18 mouse cellular contexts compared by ENCODE assay signal in genomic region chr7:3295321-3296110, GRCm38 (mm10). TPM values are rescaled to one million over a fixed set of nuclear protein-coding genes. Genes with fewer than 3 reads are reported as not detected.
DNase-seq lines count a peak whose midpoint lies in the region; ATAC-seq lines count a peak whose summit lies in the region.
"Had no signal": no experiment of that assay in that cellular context is flagged by ENCODE, and none has a peak within 500 bp of the region (broad histone marks: within the 10 kb centered on the region; RNA-seq: fewer than 3 reads in every experiment).

No protein-coding gene starts in this region.

- 0 out of 2 replicates have a peak overlapping the region, but pooled peaks have one; percentile 0 for H3K4me3 ChIP-seq in heart, embryonic 15.5 days
- no peak overlapping the region for H3K4me3 ChIP-seq in forebrain, embryonic 15.5 days
- H3K4me3 ChIP-seq: embryonic facial prominence, embryonic 13.5 days; hindbrain, embryonic 15.5 days; megakaryocyte, embryonic 14.5 days had no signal

- H3K27me3 ChIP-seq in heart, embryonic 15.5 days = no peaks in the 10 kb centered on the region
- H3K27me3 ChIP-seq in forebrain, embryonic 15.5 days = no peaks in the 10 kb centered on the region
- H3K27me3 ChIP-seq: hindbrain, embryonic 15.5 days had no signal

- no peak for DNase-seq in heart, postnatal 4 days
- DNase-seq in A20 (ENCODE audit: low read depth, low spot score) = peak; percentile 67
- DNase-seq in layer of hippocampus, adult 9-10 months (ENCODE audit: low spot score) = no peak
- no peak for DNase-seq in right cerebral cortex, adult 18-20 months
- DNase-seq: cerebellum, adult 9-10 months; gastrocnemius, postnatal 14 days had no signal

- H3K4me1 ChIP-seq in heart, embryonic 15.5 days (replicated peaks) = peaks cover 81% of the 10 kb centered on the region
- peaks cover 40% of the 10 kb centered on the region for H3K4me1 ChIP-seq in forebrain, embryonic 15.5 days

- H3K36me3 ChIP-seq in heart, embryonic 15.5 days = peaks cover 47% of the 10 kb centered on the region
- peaks cover 30% of the 10 kb centered on the region for H3K36me3 ChIP-seq in forebrain, embryonic 15.5 days

- 0 out of 2 replicates have a peak overlapping the region, but pooled peaks have one; percentile 2 for H3K27ac ChIP-seq in heart, embryonic 15.5 days
- no peak overlapping the region for H3K27ac ChIP-seq in forebrain, embryonic 15.5 days (replicated peaks)
- H3K27ac ChIP-seq: embryonic facial prominence, embryonic 13.5 days; hindbrain, embryonic 15.5 days; kidney, postnatal 0 days had no signal

- 0 out of 2 replicates have a peak overlapping the region, but pooled peaks have one; percentile 14 for H3K9ac ChIP-seq in heart, embryonic 15.5 days
- no peak overlapping the region for H3K9ac ChIP-seq in forebrain, embryonic 15.5 days (replicated peaks)
- H3K9ac ChIP-seq: embryonic facial prominence, embryonic 13.5 days; hindbrain, embryonic 15.5 days had no signal

- H3K9me3 ChIP-seq in heart, embryonic 15.5 days (replicated peaks) = no peaks in the 10 kb centered on the region
- no peaks in the 10 kb centered on the region for H3K9me3 ChIP-seq in forebrain, embryonic 15.5 days
- H3K9me3 ChIP-seq: embryonic facial prominence, embryonic 13.5 days; hindbrain, embryonic 15.5 days; megakaryocyte, embryonic 14.5 days had no signal

- no peak for ATAC-seq in heart, embryonic 15.5 days (replicated peaks; ENCODE audit: insufficient number of reproducible peaks, insufficient read depth, low FRiP score, low read depth)
- peak; percentile 68 for ATAC-seq in common myeloid progenitor, adult 5-6 weeks (replicated peaks; ENCODE audit: low read depth, poor library complexity, severe bottlenecking)
- ATAC-seq in monocyte, adult 5-6 weeks (replicated peaks; ENCODE audit: insufficient number of reproducible peaks, low FRiP score, low TSS enrichment, poor library complexity, severe bottlenecking) = peak; percentile 52
- ATAC-seq in forebrain, embryonic 15.5 days (replicated peaks) = no peak
- ATAC-seq: CD4-positive, CD25-positive, alpha-beta regulatory T cell, adult 4 months; forebrain, embryonic 16.5 days had no signal

- 71% methylated on average over 5 of the region's 5 CpGs for WGBS in heart, embryonic 15.5 days
- 91% methylated on average over 5 of the region's 5 CpGs for WGBS in forebrain, embryonic 15.5 days

- H3K4me2 ChIP-seq in heart, embryonic 15.5 days = peak overlapping the region; percentile 21
- no peak overlapping the region for H3K4me2 ChIP-seq in forebrain, embryonic 15.5 days (replicated peaks)
- H3K4me2 ChIP-seq: embryonic facial prominence, embryonic 13.5 days; hindbrain, embryonic 15.5 days had no signal

RNA-seq across cellular contexts. Expression of gene Prkcg, which starts 6.5 kb away (rescaled TPM):
- polyA plus RNA-seq in heart, embryonic 15.5 days (2015; fragmentation: Nextera tagmentation; extraction: Ambion mirVana) = 0.25 and 0.30 TPM in 2 replicates
- 1 to 10 TPM; 5.7 to 8.5 TPM for total RNA-seq in heart, postnatal 4 days (2021)
- not detected in 2 replicates for total RNA-seq in common myeloid progenitor, adult 5-6 weeks (2017)
- total RNA-seq in monocyte, adult 5-6 weeks (2017) = 1.9 to 7.0 TPM (median 3.2 TPM) in 3 replicates
- 1.5 and 2.0 TPM in 2 replicates for polyA plus RNA-seq in forebrain, embryonic 15.5 days (2015; fragmentation: Nextera tagmentation; extraction: Ambion mirVana)
- polyA plus RNA-seq: CD4-positive, CD25-positive, alpha-beta regulatory T cell, adult 4 months had no signal

RNA-seq across cellular contexts. Expression of gene Myadm, which starts 6.6 kb away (rescaled TPM):
- 182 and 204 TPM in 2 replicates for polyA plus RNA-seq in heart, embryonic 15.5 days (2015; fragmentation: Nextera tagmentation; extraction: Ambion mirVana)
- total RNA-seq in heart, postnatal 4 days (2021) = 100 to 1,000 TPM; 299 to 315 TPM
- total RNA-seq in common myeloid progenitor, adult 5-6 weeks (2017) = 3.9 and 4.1 TPM in 2 replicates
- 50.6 to 61.2 TPM (median 60.3 TPM) in 3 replicates for total RNA-seq in monocyte, adult 5-6 weeks (2017)
- polyA plus RNA-seq in forebrain, embryonic 15.5 days (2015; fragmentation: Nextera tagmentation; extraction: Ambion mirVana) = 19.6 and 21.4 TPM in 2 replicates

RNA-seq across cellular contexts. Expression of gene Cacng7, which starts 37.2 kb away (rescaled TPM):
- polyA plus RNA-seq in heart, embryonic 15.5 days (2015; fragmentation: Nextera tagmentation; extraction: Ambion mirVana) = 0.10 and 0.44 TPM in 2 replicates
- 1 to 10 TPM; 6.9 to 7.4 TPM for total RNA-seq in heart, postnatal 4 days (2021)
- not detected in 2 replicates for total RNA-seq in common myeloid progenitor, adult 5-6 weeks (2017)
- total RNA-seq in monocyte, adult 5-6 weeks (2017) = not detected in 3 replicates
- polyA plus RNA-seq in forebrain, embryonic 15.5 days (2015; fragmentation: Nextera tagmentation; extraction: Ambion mirVana) = 3.4 and 4.5 TPM in 2 replicates
- polyA plus RNA-seq: CD4-positive, CD25-positive, alpha-beta regulatory T cell, adult 4 months had no signal

RNA-seq across cellular contexts. Expression of gene Nlrp12, which starts 46.0 kb away (rescaled TPM):
- polyA plus RNA-seq in heart, embryonic 15.5 days (2015; fragmentation: Nextera tagmentation; extraction: Ambion mirVana) = not detected in 2 replicates
- under 1 TPM; 0.07 TPM for total RNA-seq in heart, postnatal 4 days (2021)
- 0.23 TPM in 1 of 2 replicates, not detected in the other for total RNA-seq in common myeloid progenitor, adult 5-6 weeks (2017)
- 2.6 to 2.9 TPM in 2 of 3 replicates, not detected in the other for total RNA-seq in monocyte, adult 5-6 weeks (2017)
- polyA plus RNA-seq in forebrain, embryonic 15.5 days (2015; fragmentation: Nextera tagmentation; extraction: Ambion mirVana) = not detected in 2 replicates
- total RNA-seq: gastrocnemius, postnatal 14 days had no signal
- polyA plus RNA-seq: brain, embryonic 14.5 days; CD4-positive, CD25-positive, alpha-beta regulatory T cell, adult 4 months; embryonic facial prominence, embryonic 13.5 days; forebrain, embryonic 16.5 days; kidney, postnatal 0 days; limb, embryonic 14.5 days had no signal

Comparison
In these comparisons a context has a peak if more than half of its experiments do, and no peak if none do; other contexts are left out.
1. ATAC-seq: peak in common myeloid progenitor, adult 5-6 weeks (single experiment) and monocyte, adult 5-6 weeks (single experiment); none in heart, embryonic 15.5 days (single experiment) and forebrain, embryonic 15.5 days (single experiment).
2. RNA of gene Myadm, which starts 6.6 kb away (total RNA-seq): 299 to 315 TPM in heart, postnatal 4 days and 50.6 to 61.2 TPM in monocyte, adult 5-6 weeks; 3.9 to 4.1 TPM in common myeloid progenitor, adult 5-6 weeks; every median in the first group is over 10 times any median in the second.